Mouse (Mus musculus) limb, embryonic 13.5 days (tissue): ENCODE measurements around the gene Lyzl4. TPM values are rescaled to one million over a fixed set of nuclear protein-coding genes. Genes with fewer than 3 reads are reported as not detected.

Experiments used
- ATAC-seq: fragments of 200-750 bp; cut with Nextera tagmentation; 2 replicates; pipeline ENCODE4 v1.8.0; 2017; ENCODE audit warnings: low read depth, moderate number of reproducible peaks, moderate TSS enrichment; ENCODE audit not compliant: low FRiP score
- H3K27ac ChIP-seq: fragments of 300-500 bp; sonication (generic); 2 replicates; pipeline ENCODE4 v1.5.1; 2015; ENCODE audit warnings: inconsistent platforms, mild to moderate bottlenecking, moderate library complexity
- H3K27me3 ChIP-seq: fragments of 300-500 bp; sonication (generic); 2 replicates; pipeline ENCODE4 v1.6.1; 2015; ENCODE audit warnings: mild to moderate bottlenecking, inconsistent platforms
- H3K36me3 ChIP-seq: fragments of 300-500 bp; sonication (generic); 2 replicates; pipeline ENCODE4 v1.6.1; 2015; ENCODE audit warnings: inconsistent platforms, mild to moderate bottlenecking, moderate library complexity
- H3K4me1 ChIP-seq: fragments of 300-500 bp; sonication (generic); 2 replicates; pipeline ENCODE4 v1.6.1; 2015; ENCODE audit warnings: inconsistent platforms
- H3K4me2 ChIP-seq: fragments of 300-500 bp; sonication (generic); replicated peaks from 2 replicates; pipeline ENCODE4 v1.6.1; 2015; ENCODE audit warnings: inconsistent platforms, mild to moderate bottlenecking, moderate library complexity
- H3K4me3 ChIP-seq: fragments of 300-500 bp; sonication (generic); 2 replicates; pipeline ENCODE4 v1.5.1; 2015; ENCODE audit warnings: moderate library complexity, mild to moderate bottlenecking, inconsistent platforms
- H3K9ac ChIP-seq: fragments of 300-500 bp; sonication (generic); 2 replicates; pipeline ENCODE4 v1.6.1; 2015; ENCODE audit warnings: mild to moderate bottlenecking, inconsistent platforms
- H3K9me3 ChIP-seq: fragments of 300-500 bp; sonication (generic); 2 replicates; pipeline ENCODE4 v1.6.1; 2016; ENCODE audit warnings: inconsistent platforms
- WGBS: fragments of 180-500 bp; shearing (Covaris S2); methylation state at CpG from one replicate; pipeline ENCODE4 v1.1.7; 2015; 5-methylcytosine and 5-hydroxymethylcytosine counted together
- polyA plus RNA-seq: library from polyadenylated mRNA; unstranded; fragments of >200 nt; fragmentation: Nextera tagmentation; extraction: Ambion mirVana; gene quantifications from 2 replicates; pipeline ENCODE4 v1.2.1, GENCODE M21; 2015

Gene Lyzl4
- 0.32 and 0.54 TPM in 2 replicates for polyA plus RNA-seq

GRCm38 (mm10) chr9:121642001-121642400 is at the start of gene Lyzl4:
Gene Lyzl4, minus strand, starts transcription at chr9:121642096.
- Histone ChIP-seq H3K9ac (peak within 1 kb of the TSS; percentile 69), H3K4me2 (peak within 1 kb of the TSS; percentile 95), H3K4me1 (peaks cover 22% of the 10 kb centered on the region), H3K9me3 (no peaks in the 10 kb centered on the region), H3K27me3 (peaks cover 82% of the 10 kb centered on the region), H3K4me3 (peak within 1 kb of the TSS; percentile 58), H3K36me3 (no peaks in the 10 kb centered on the region), H3K27ac (no peak within 1 kb of the TSS)
- 0% methylated on average over 26 of the region's 26 CpGs for WGBS
- peak; percentile 34; the same call in 1 of the 2 replicates for ATAC-seq

GRCm38 (mm10) chr9:121690734-121691133 is 48.8 kb upstream of the Lyzl4 start:
- Histone ChIP-seq H3K36me3 (peaks cover 76% of the 10 kb centered on the region), H3K27ac (no peak overlapping the region), H3K4me3 (no peak overlapping the region), H3K27me3 (no peaks in the 10 kb centered on the region), H3K9ac (no peak overlapping the region), H3K4me2 (no peak overlapping the region), H3K4me1 (no peaks in the 10 kb centered on the region), H3K9me3 (no peaks in the 10 kb centered on the region)
- ATAC-seq: no peak
- WGBS: 88% methylated on average over 7 of the region's 7 CpGs

- no peaks in the 10 kb centered on the region for H3K27me3 ChIP-seq
- no peaks in the 10 kb centered on the region for H3K4me1 ChIP-seq
- 78% methylated on average over 15 of the region's 15 CpGs for WGBS
- no peak overlapping the region for H3K9ac ChIP-seq
- H3K4me3 ChIP-seq: no peak overlapping the region
- ATAC-seq: no peak
- no peak overlapping the region for H3K4me2 ChIP-seq
- no peak overlapping the region for H3K27ac ChIP-seq
- H3K9me3 ChIP-seq: no peaks in the 10 kb centered on the region
- peaks cover 76% of the 10 kb centered on the region for H3K36me3 ChIP-seq
These were observed 48.3 kb upstream of the Lyzl4 start for GRCm38 (mm10) chr9:121690200-121690651.

GRCm38 (mm10) chr9:121684702-121685101 is 42.8 kb upstream of the Lyzl4 start:
- Histone ChIP-seq H3K4me1 (no peaks in the 10 kb centered on the region), H3K36me3 (peaks cover 60% of the 10 kb centered on the region), H3K27ac (no peak overlapping the region), H3K9ac (no peak overlapping the region), H3K27me3 (no peaks in the 10 kb centered on the region), H3K4me3 (no peak overlapping the region), H3K4me2 (no peak overlapping the region), H3K9me3 (no peaks in the 10 kb centered on the region)
- no peak for ATAC-seq
- WGBS: 71% methylated on average over 7 of the region's 7 CpGs

GRCm38 (mm10) chr9:121682037-121682680 is 40.3 kb upstream of the Lyzl4 start:
- 72% methylated on average over 18 of the region's 18 CpGs for WGBS
- no peaks in the 10 kb centered on the region for H3K9me3 ChIP-seq

GRCm38 (mm10) chr9:121681191-121681590 is 39.3 kb upstream of the Lyzl4 start:
- no peak overlapping the region for H3K27ac ChIP-seq
- no peaks in the 10 kb centered on the region for H3K4me1 ChIP-seq
- no peaks in the 10 kb centered on the region for H3K27me3 ChIP-seq
- H3K9ac ChIP-seq: no peak overlapping the region
- no peak overlapping the region for H3K4me2 ChIP-seq
- 67% methylated on average over 8 of the region's 8 CpGs for WGBS
- no peak overlapping the region for H3K4me3 ChIP-seq
- H3K9me3 ChIP-seq: no peaks in the 10 kb centered on the region
- no peak for ATAC-seq
- H3K36me3 ChIP-seq: peaks cover 36% of the 10 kb centered on the region

More at GRCm38 (mm10) chr9:121682037-121682680, 40.3 kb upstream of the Lyzl4 start:
- Histone ChIP-seq H3K27me3 (no peaks in the 10 kb centered on the region), H3K27ac (no peak overlapping the region), H3K36me3 (peaks cover 38% of the 10 kb centered on the region), H3K4me1 (no peaks in the 10 kb centered on the region), H3K9ac (no peak overlapping the region; the same call in 1 of the 2 replicates), H3K4me3 (no peak overlapping the region), H3K4me2 (no peak overlapping the region)
- no peak for ATAC-seq

- Histone ChIP-seq H3K9me3 (no peaks in the 10 kb centered on the region), H3K36me3 (peaks cover 23% of the 10 kb centered on the region), H3K27me3 (no peaks in the 10 kb centered on the region), H3K4me1 (no peaks in the 10 kb centered on the region), H3K27ac (no peak overlapping the region), H3K4me3 (no peak overlapping the region), H3K4me2 (no peak overlapping the region), H3K9ac (no peak overlapping the region)
- WGBS: 20% methylated on average over 6 of the region's 6 CpGs
- ATAC-seq: peak; percentile 83
These were observed 37.7 kb upstream of the Lyzl4 start for GRCm38 (mm10) chr9:121679549-121679948.

GRCm38 (mm10) chr9:121677476-121677875 is 35.6 kb upstream of the Lyzl4 start:
- ATAC-seq: no peak
- Histone ChIP-seq H3K9me3 (no peaks in the 10 kb centered on the region), H3K9ac (no peak overlapping the region), H3K36me3 (peaks cover 7% of the 10 kb centered on the region; the same call in 1 of the 2 replicates), H3K27ac (no peak overlapping the region), H3K4me1 (peaks cover 4% of the 10 kb centered on the region), H3K4me3 (no peak overlapping the region), H3K27me3 (no peaks in the 10 kb centered on the region), H3K4me2 (no peak overlapping the region)
- WGBS: 65% methylated on average over 8 of the region's 8 CpGs

- Histone ChIP-seq H3K27ac (no peak overlapping the region), H3K9me3 (no peaks in the 10 kb centered on the region), H3K4me1 (peaks cover 8% of the 10 kb centered on the region), H3K36me3 (0 out of 2 replicates have a peak, but pooled peaks cover 3% of the 10 kb centered on the region), H3K4me2 (no peak overlapping the region), H3K27me3 (no peaks in the 10 kb centered on the region), H3K9ac (no peak overlapping the region), H3K4me3 (no peak overlapping the region)
- ATAC-seq: no peak
- 60% methylated on average over 4 of the region's 4 CpGs for WGBS
These were observed 35.2 kb upstream of the Lyzl4 start for GRCm38 (mm10) chr9:121677069-121677468.

- Histone ChIP-seq H3K4me3 (no peak overlapping the region), H3K27me3 (peaks cover 6% of the 10 kb centered on the region), H3K4me2 (no peak overlapping the region), H3K9ac (no peak overlapping the region), H3K9me3 (no peaks in the 10 kb centered on the region), H3K4me1 (peaks cover 10% of the 10 kb centered on the region), H3K36me3 (no peaks in the 10 kb centered on the region), H3K27ac (no peak overlapping the region)
- ATAC-seq: no peak
- 80% methylated on average over 2 of the region's 2 CpGs for WGBS
These were observed 33.7 kb upstream of the Lyzl4 start for GRCm38 (mm10) chr9:121675556-121675955.

- 87% methylated on average over 9 of the region's 9 CpGs for WGBS
- no peaks in the 10 kb centered on the region for H3K9me3 ChIP-seq
- H3K36me3 ChIP-seq: no peaks in the 10 kb centered on the region
- H3K27ac ChIP-seq: no peak overlapping the region
- ATAC-seq: no peak
- H3K4me2 ChIP-seq: no peak overlapping the region
- no peak overlapping the region for H3K4me3 ChIP-seq
- H3K27me3 ChIP-seq: peaks cover 12% of the 10 kb centered on the region
- H3K4me1 ChIP-seq: peaks cover 11% of the 10 kb centered on the region
- no peak overlapping the region for H3K9ac ChIP-seq
These were observed 33.1 kb upstream of the Lyzl4 start for GRCm38 (mm10) chr9:121675011-121675410.

GRCm38 (mm10) chr9:121673716-121674115 is 31.8 kb upstream of the Lyzl4 start:
- no peak overlapping the region for H3K4me2 ChIP-seq
- H3K27ac ChIP-seq: no peak overlapping the region
- no peak for ATAC-seq
- peaks cover 21% of the 10 kb centered on the region for H3K4me1 ChIP-seq
- no peaks in the 10 kb centered on the region for H3K9me3 ChIP-seq
- WGBS: 69% methylated on average over 5 of the region's 5 CpGs
- no peak overlapping the region for H3K4me3 ChIP-seq
- H3K9ac ChIP-seq: no peak overlapping the region; the same call in 1 of the 2 replicates
- no peaks in the 10 kb centered on the region for H3K36me3 ChIP-seq
- peaks cover 25% of the 10 kb centered on the region for H3K27me3 ChIP-seq

GRCm38 (mm10) chr9:121672311-121672710 is 30.4 kb upstream of the Lyzl4 start:
- WGBS: 37% methylated on average over 5 of the region's 5 CpGs
- Histone ChIP-seq H3K4me2 (no peak overlapping the region), H3K9ac (no peak overlapping the region), H3K27me3 (peaks cover 39% of the 10 kb centered on the region), H3K9me3 (no peaks in the 10 kb centered on the region), H3K4me1 (peaks cover 21% of the 10 kb centered on the region), H3K27ac (no peak overlapping the region), H3K4me3 (no peak overlapping the region), H3K36me3 (no peaks in the 10 kb centered on the region)
- no peak for ATAC-seq
